Mouse (Mus musculus): ENCODE results near the gene Ttc3.
"Not testable (repeated sequence)": the region's sequence is repeated elsewhere in the genome, so short reads cannot be mapped to it uniquely, and the experiment has no call there.

The Ttc3 gene

GRCm38 (mm10) chr16:94370173-94370914 lies at the start of gene Ttc3:
Ttc3 (plus strand) TSS chr16:94370618.
- peak; percentile 96 for DNase-seq (ENCODE audit: low read depth, low spot score)

- DNase-seq (ENCODE audit: low read depth, low spot score) = no peak
Observed at GRCm38 (mm10) chr16:94323681-94324080, 46.7 kb upstream of the Ttc3 start.

- no peak for DNase-seq (ENCODE audit: low read depth, low spot score)
Observed at GRCm38 (mm10) chr16:94326008-94326407, 44.4 kb upstream of the Ttc3 start.

- DNase-seq (ENCODE audit: low read depth, low spot score) = no peak
Observed at GRCm38 (mm10) chr16:94327781-94328711, 42.4 kb upstream of the Ttc3 start, which contains the start of gene Ripply3. Ripply3 (plus strand) TSS chr16:94328420.

- no peak for DNase-seq (ENCODE audit: low read depth, low spot score)
Observed at GRCm38 (mm10) chr16:94328881-94329867, 41.2 kb upstream of the Ttc3 start.

- no peak for DNase-seq (ENCODE audit: low read depth, low spot score)
Observed at GRCm38 (mm10) chr16:94330429-94330828, 40.0 kb upstream of the Ttc3 start.

- no peak for DNase-seq (ENCODE audit: low read depth, low spot score)
Observed at GRCm38 (mm10) chr16:94331233-94331885, 39.1 kb upstream of the Ttc3 start.

- DNase-seq (ENCODE audit: low read depth, low spot score) = no peak
Observed at GRCm38 (mm10) chr16:94331886-94332252, 38.5 kb upstream of the Ttc3 start.

- DNase-seq (ENCODE audit: low read depth, low spot score) = no peak
Observed at GRCm38 (mm10) chr16:94335656-94336055, 34.8 kb upstream of the Ttc3 start.

- not testable (repeated sequence) for DNase-seq (ENCODE audit: low read depth, low spot score)
Observed at GRCm38 (mm10) chr16:94339164-94340160, 31.0 kb upstream of the Ttc3 start.

GRCm38 (mm10) chr16:94345733-94346132 lies 24.7 kb upstream of the Ttc3 start:
- no peak for DNase-seq (ENCODE audit: low read depth, low spot score)

GRCm38 (mm10) chr16:94347080-94347731 lies 23.2 kb upstream of the Ttc3 start:
- no peak for DNase-seq (ENCODE audit: low read depth, low spot score)

- no peak for DNase-seq (ENCODE audit: low read depth, low spot score)
Observed at GRCm38 (mm10) chr16:94348779-94349178, 21.6 kb upstream of the Ttc3 start.

GRCm38 (mm10) chr16:94349588-94350286 lies 20.7 kb upstream of the Ttc3 start:
- DNase-seq (ENCODE audit: low read depth, low spot score) = no peak

GRCm38 (mm10) chr16:94350287-94350677 lies 20.1 kb upstream of the Ttc3 start:
- DNase-seq (ENCODE audit: low read depth, low spot score) = no peak

- DNase-seq (ENCODE audit: low read depth, low spot score) = no peak
Observed at GRCm38 (mm10) chr16:94354450-94354849, 16.0 kb upstream of the Ttc3 start.

GRCm38 (mm10) chr16:94356046-94356445 lies 14.4 kb upstream of the Ttc3 start:
- DNase-seq (ENCODE audit: low read depth, low spot score) = no peak

GRCm38 (mm10) chr16:94356776-94357494 lies 13.5 kb upstream of the Ttc3 start:
- no peak for DNase-seq (ENCODE audit: low read depth, low spot score)

All from embryo, embryonic 11.5 days (tissue).